Mouse (Mus musculus): ENCODE data around the gene Syt16. TPM values are rescaled to one million over a fixed set of nuclear protein-coding genes. Genes with fewer than 3 reads are reported as not detected.

The Syt16 gene
- polyA plus RNA-seq, 1 experiment from 2014 or later: 11.2 TPM

- H3K36me3 ChIP-seq (ENCODE audit: control insufficient read depth, insufficient read depth, low read length): no peaks in the 10 kb centered on the region
- DNase-seq (ENCODE audit: low spot score) (no peak), ATAC-seq (ENCODE audit: low FRiP score, low TSS enrichment) (no peak)
- H3K4me3 ChIP-seq (ENCODE audit: low read depth, low read length): no peak overlapping the region
- no peaks in the 10 kb centered on the region for H3K27me3 ChIP-seq (ENCODE audit: control insufficient read depth, insufficient read depth, low read length)
- H3K4me1 ChIP-seq (replicated peaks; ENCODE audit: control insufficient read depth, insufficient read depth): no peaks in the 10 kb centered on the region
- H3K27ac ChIP-seq (replicated peaks): no peak overlapping the region
- WGBS: 77% methylated on average over 3 of the region's 3 CpGs
- no peak overlapping the region for H3K4me2 ChIP-seq (replicated peaks; ENCODE audit: low read depth)
- TF ChIP-seq EP300 (optimal IDR thresholded peaks at IDR 0.05) (no peak), CTCF (IDR thresholded peaks at IDR 0.05; ENCODE audit: low read depth) (no peak)
- H3K9ac ChIP-seq (ENCODE audit: low read length): no peak overlapping the region
- H3K9me3 ChIP-seq (ENCODE audit: control insufficient read depth, low read length): no peaks in the 10 kb centered on the region
These were observed 83.7 kb downstream of the Syt16 start for GRCm38 (mm10) chr12:74081122-74081521.

GRCm38 (mm10) chr12:74084389-74084788 lies 86.9 kb downstream of the Syt16 start:
- no peak overlapping the region for H3K9ac ChIP-seq (ENCODE audit: low read length)
- DNase-seq (ENCODE audit: low spot score) (no peak), ATAC-seq (ENCODE audit: low FRiP score, low TSS enrichment) (no peak)
- no peak overlapping the region for H3K27ac ChIP-seq (replicated peaks)
- 90% methylated on average over 5 of the region's 5 CpGs for WGBS
- TF ChIP-seq CTCF (IDR thresholded peaks at IDR 0.05; ENCODE audit: low read depth) (no peak), EP300 (optimal IDR thresholded peaks at IDR 0.05) (no peak)
- no peaks in the 10 kb centered on the region for H3K4me1 ChIP-seq (replicated peaks; ENCODE audit: control insufficient read depth, insufficient read depth)
- H3K36me3 ChIP-seq (ENCODE audit: control insufficient read depth, insufficient read depth, low read length): no peaks in the 10 kb centered on the region
- H3K4me3 ChIP-seq (ENCODE audit: low read depth, low read length): no peak overlapping the region
- H3K9me3 ChIP-seq (ENCODE audit: control insufficient read depth, low read length): no peaks in the 10 kb centered on the region
- H3K27me3 ChIP-seq (ENCODE audit: control insufficient read depth, insufficient read depth, low read length): no peaks in the 10 kb centered on the region
- H3K4me2 ChIP-seq (replicated peaks; ENCODE audit: low read depth): no peak overlapping the region

- 47% methylated on average over 8 of the region's 8 CpGs for WGBS
- Histone ChIP-seq H3K27me3 (ENCODE audit: control insufficient read depth, insufficient read depth, low read length) (no peaks in the 10 kb centered on the region), H3K4me3 (ENCODE audit: low read depth, low read length) (no peak overlapping the region), H3K4me2 (replicated peaks; ENCODE audit: low read depth) (no peak overlapping the region), H3K9me3 (ENCODE audit: control insufficient read depth, low read length) (no peaks in the 10 kb centered on the region), H3K9ac (ENCODE audit: low read length) (no peak overlapping the region), H3K36me3 (ENCODE audit: control insufficient read depth, insufficient read depth, low read length) (no peaks in the 10 kb centered on the region), H3K27ac (replicated peaks) (peak overlapping the region; percentile 79), H3K4me1 (replicated peaks; ENCODE audit: control insufficient read depth, insufficient read depth) (no peaks in the 10 kb centered on the region)
- TF ChIP-seq CTCF (IDR thresholded peaks at IDR 0.05; ENCODE audit: low read depth) (no peak), EP300 (optimal IDR thresholded peaks at IDR 0.05) (no peak)
- ATAC-seq (ENCODE audit: low FRiP score, low TSS enrichment) (peak; percentile 73), DNase-seq (ENCODE audit: low spot score) (peak; percentile 62)
These were observed 89.6 kb downstream of the Syt16 start for GRCm38 (mm10) chr12:74087086-74087485.

- ATAC-seq (ENCODE audit: low FRiP score, low TSS enrichment) (peak; percentile 83), DNase-seq (ENCODE audit: low spot score) (peak; percentile 49)
- Histone ChIP-seq H3K27ac (replicated peaks) (peak overlapping the region; percentile 73), H3K36me3 (ENCODE audit: control insufficient read depth, insufficient read depth, low read length) (no peaks in the 10 kb centered on the region), H3K4me1 (replicated peaks; ENCODE audit: control insufficient read depth, insufficient read depth) (no peaks in the 10 kb centered on the region), H3K4me3 (ENCODE audit: low read depth, low read length) (no peak overlapping the region), H3K9ac (ENCODE audit: low read length) (no peak overlapping the region), H3K9me3 (ENCODE audit: control insufficient read depth, low read length) (no peaks in the 10 kb centered on the region), H3K27me3 (ENCODE audit: control insufficient read depth, insufficient read depth, low read length) (no peaks in the 10 kb centered on the region), H3K4me2 (replicated peaks; ENCODE audit: low read depth) (no peak overlapping the region)
- 70% methylated on average over 1 of the region's 1 CpGs for whole genome bisulfite sequencing
- TF ChIP-seq CTCF (IDR thresholded peaks at IDR 0.05; ENCODE audit: low read depth): no peak
- no peak for TF ChIP-seq EP300 (optimal IDR thresholded peaks at IDR 0.05)
These were observed 92.1 kb downstream of the Syt16 start for GRCm38 (mm10) chr12:74089342-74090131.

GRCm38 (mm10) chr12:74092546-74092945 lies 95.1 kb downstream of the Syt16 start:
- Histone ChIP-seq H3K9me3 (ENCODE audit: control insufficient read depth, low read length) (no peaks in the 10 kb centered on the region), H3K4me1 (replicated peaks; ENCODE audit: control insufficient read depth, insufficient read depth) (no peaks in the 10 kb centered on the region), H3K4me3 (ENCODE audit: low read depth, low read length) (no peak overlapping the region), H3K27me3 (ENCODE audit: control insufficient read depth, insufficient read depth, low read length) (no peaks in the 10 kb centered on the region), H3K9ac (ENCODE audit: low read length) (no peak overlapping the region), H3K4me2 (replicated peaks; ENCODE audit: low read depth) (no peak overlapping the region), H3K36me3 (ENCODE audit: control insufficient read depth, insufficient read depth, low read length) (no peaks in the 10 kb centered on the region), H3K27ac (replicated peaks) (no peak overlapping the region)
- 50% methylated on average over 5 of the region's 5 CpGs for WGBS
- ATAC-seq (ENCODE audit: low FRiP score, low TSS enrichment) (no peak), DNase-seq (ENCODE audit: low spot score) (no peak)
- TF ChIP-seq EP300 (optimal IDR thresholded peaks at IDR 0.05): no peak
- TF ChIP-seq CTCF (IDR thresholded peaks at IDR 0.05; ENCODE audit: low read depth): no peak

GRCm38 (mm10) chr12:74093110-74093509 lies 95.6 kb downstream of the Syt16 start:
- Histone ChIP-seq H3K9ac (ENCODE audit: low read length) (no peak overlapping the region), H3K36me3 (ENCODE audit: control insufficient read depth, insufficient read depth, low read length) (no peaks in the 10 kb centered on the region), H3K4me2 (replicated peaks; ENCODE audit: low read depth) (no peak overlapping the region), H3K4me1 (replicated peaks; ENCODE audit: control insufficient read depth, insufficient read depth) (no peaks in the 10 kb centered on the region), H3K9me3 (ENCODE audit: control insufficient read depth, low read length) (no peaks in the 10 kb centered on the region), H3K4me3 (ENCODE audit: low read depth, low read length) (no peak overlapping the region), H3K27ac (replicated peaks) (0 out of 2 replicates have a peak overlapping the region, but pooled peaks have one; percentile 13), H3K27me3 (ENCODE audit: control insufficient read depth, insufficient read depth, low read length) (no peaks in the 10 kb centered on the region)
- 63% methylated on average over 8 of the region's 8 CpGs for WGBS
- DNase-seq (ENCODE audit: low spot score) (peak; percentile 64), ATAC-seq (ENCODE audit: low FRiP score, low TSS enrichment) (peak; percentile 84)
- TF ChIP-seq CTCF (IDR thresholded peaks at IDR 0.05; ENCODE audit: low read depth) (no peak), EP300 (optimal IDR thresholded peaks at IDR 0.05) (no peak)
